Mouse (Mus musculus): ENCODE results near the gene Fam228a.
A peak's percentile ranks its signal among the peaks of the same experiment; 100 is the strongest.
"Not testable (repeated sequence)": the region's sequence is repeated elsewhere in the genome, so short reads cannot be mapped to it uniquely, and the experiment has no call there.

Gene Fam228a

DNA sequence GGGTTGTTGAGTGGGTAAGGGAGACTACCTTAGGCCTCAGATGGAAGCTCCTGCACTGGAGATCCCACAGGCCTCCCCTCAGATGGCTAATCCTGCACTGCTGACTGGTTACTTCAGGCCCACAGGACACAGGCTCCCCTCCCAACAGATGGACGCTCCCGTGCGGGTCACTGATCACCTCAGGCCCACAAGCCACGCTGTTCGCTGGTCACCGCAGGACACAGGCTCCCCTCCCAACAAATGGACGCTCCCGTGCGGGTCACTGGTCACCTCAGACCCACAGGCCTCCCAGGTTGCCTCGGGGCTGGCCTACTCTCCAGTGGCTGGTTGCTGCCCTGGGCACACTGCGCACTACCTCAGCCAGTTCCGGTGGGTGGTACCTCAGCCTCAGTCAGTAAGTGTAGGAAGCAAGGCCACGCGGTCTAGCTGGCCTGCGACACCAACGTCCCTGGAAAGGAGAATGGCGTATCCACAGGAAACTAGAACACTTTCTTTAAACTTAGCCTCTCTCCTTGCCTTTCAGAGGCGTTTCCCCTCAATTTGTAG is at the start of gene Fam228a:
Gene Fam228a, minus strand, starts transcription at position 400 of the 546 bp plus-strand sequence.
- DNase-seq = no peak

DNA sequence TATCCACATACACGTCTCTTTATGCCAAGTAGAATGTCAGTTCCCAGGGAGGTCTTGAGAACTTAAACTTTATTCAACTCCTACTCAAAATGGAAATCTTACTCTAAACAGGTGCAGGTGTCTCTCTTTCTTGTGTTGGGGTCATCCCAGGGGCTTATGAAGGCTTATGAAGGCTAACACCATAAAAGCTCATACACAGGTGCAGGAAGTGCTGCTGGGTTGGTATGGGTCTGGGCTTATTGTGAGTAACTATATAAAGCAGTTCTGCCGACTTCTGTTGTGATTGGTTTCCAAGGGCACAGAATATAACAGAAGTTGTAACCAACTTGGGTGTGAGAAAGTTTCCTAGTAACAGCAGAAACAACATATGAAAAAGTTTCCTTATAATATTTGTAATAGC is 46.2 kb upstream of the Fam228a start:
- no peak for DNase-seq

DNA sequence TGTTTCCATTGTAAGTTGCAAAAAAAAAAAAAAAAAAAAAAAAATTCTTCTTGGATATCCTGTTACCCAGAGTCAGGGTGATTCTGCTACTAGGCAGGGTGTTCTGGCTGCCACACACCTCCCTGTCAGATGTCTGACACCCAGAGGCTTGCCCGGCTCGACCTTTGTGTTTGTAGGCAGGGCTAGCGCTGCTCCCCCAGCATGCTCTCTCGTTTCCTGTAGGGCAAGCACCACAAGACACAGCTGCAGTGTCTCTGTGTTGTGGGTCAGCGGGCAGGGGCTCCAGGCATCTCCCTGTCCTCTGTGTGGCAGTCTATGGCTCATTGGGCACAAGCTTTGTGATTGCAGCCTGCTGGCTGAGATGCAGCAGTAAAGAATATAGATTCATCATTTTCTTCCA is 45.4 kb upstream of the Fam228a start:
- DNase-seq = no peak

DNA sequence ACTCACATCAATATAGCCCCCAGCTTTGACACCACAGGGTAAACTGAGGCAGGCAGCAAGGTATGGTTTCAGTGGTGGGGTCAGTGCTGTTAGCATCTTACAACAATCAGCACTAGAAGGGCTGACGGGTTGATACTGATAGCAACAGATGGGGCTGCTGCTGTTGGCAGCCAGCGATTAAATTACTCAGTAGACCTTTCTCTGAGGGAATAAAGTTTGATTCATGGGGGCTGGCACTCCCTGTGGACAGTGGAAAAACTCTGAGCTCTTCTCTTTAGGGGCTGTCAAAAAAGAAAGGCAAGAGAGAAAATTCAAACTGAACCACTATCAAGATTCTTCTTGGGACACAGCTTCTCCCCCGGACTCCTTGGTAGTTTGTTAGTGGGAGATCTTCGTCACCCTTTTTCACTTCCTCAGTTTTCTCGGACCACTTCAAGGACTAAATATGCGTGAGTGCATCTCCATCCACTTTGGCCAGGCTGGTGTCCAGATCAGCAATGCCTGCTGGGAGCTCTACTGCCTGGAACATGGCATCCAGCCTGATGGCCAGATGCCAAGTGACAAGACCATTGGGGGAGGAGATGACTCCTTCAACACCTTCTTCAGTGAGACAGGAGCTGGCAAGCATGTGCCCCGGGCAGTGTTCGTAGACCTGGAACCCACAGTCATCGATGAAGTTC is 43.6 kb upstream of the Fam228a start:
- DNase-seq = not testable (repeated sequence)

DNA sequence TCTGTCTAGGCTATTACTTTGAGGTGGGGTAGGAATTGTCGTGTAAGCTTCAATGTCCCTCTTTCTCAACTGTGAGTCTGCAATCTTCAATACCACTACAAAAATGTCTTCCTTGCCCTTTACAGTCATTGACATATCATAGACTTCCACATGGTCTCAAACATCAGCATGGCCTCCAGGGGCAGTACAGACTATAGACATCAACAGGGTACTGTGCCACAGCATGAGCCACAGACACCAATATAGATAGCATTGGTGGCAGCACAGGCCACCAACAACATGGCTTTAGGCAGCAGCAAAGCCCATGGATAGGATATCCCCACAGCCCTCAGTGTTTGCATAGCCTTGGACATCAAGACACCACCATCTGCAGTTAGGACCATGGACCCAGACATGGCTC is 43.0 kb upstream of the Fam228a start:
- no peak for DNase-seq

DNA sequence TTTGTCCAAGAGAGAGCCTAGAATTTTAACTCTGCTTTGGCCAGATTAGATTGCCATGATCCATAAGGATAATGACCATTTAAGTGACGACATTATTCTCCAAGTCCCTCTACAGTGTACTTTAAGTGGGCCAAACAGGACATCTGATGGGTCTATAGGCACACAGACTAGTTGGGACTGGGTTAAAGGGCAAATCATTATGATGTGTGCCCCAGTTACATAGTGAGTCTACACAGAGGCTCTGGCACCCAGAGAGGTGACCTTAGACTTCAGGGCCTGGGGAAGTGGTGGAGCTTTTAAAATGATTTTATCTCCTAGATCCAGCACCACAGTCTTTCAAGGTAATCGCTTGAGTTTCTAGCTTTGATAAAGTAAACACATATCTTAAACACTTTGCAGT is 42.0 kb upstream of the Fam228a start:
- DNase-seq = no peak

DNA sequence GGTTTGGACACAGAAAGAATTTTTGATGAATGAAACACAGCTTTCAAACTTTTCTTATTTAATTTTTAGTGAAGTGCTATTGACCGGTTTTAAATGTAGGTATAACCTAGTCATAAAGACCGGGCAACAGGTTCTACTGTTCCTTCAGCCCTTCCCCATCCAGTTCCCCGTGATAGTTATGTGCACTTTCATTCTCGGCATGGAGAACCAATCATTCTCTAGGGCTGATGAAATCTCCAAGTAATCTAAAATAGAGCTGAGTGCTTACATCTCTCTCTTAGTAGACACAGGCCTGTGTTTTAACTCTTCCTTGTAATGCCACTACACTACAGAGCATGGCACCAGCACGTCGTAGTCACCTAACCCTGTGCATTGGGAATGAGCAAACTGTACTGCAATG is 39.5 kb upstream of the Fam228a start:
- no peak for DNase-seq

DNA sequence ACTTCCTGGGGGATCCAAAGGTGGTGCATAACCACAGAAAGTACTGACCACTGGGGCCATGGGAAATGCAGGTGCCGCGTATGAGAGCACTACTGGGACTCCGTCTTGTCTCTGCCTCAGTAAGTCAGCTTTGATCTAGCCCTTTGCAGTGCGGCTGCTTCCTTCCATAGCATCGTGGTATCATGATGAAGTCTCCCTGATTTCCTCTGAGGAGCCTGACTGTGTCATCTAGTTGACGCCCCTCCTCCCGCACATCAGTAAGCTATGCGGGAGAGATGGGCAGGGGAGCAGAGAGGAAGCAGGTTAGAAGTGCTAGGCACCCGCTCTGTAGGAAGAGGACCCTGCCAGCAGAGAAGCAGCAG is 37.3 kb upstream of the Fam228a start:
- DNase-seq = no peak

DNA sequence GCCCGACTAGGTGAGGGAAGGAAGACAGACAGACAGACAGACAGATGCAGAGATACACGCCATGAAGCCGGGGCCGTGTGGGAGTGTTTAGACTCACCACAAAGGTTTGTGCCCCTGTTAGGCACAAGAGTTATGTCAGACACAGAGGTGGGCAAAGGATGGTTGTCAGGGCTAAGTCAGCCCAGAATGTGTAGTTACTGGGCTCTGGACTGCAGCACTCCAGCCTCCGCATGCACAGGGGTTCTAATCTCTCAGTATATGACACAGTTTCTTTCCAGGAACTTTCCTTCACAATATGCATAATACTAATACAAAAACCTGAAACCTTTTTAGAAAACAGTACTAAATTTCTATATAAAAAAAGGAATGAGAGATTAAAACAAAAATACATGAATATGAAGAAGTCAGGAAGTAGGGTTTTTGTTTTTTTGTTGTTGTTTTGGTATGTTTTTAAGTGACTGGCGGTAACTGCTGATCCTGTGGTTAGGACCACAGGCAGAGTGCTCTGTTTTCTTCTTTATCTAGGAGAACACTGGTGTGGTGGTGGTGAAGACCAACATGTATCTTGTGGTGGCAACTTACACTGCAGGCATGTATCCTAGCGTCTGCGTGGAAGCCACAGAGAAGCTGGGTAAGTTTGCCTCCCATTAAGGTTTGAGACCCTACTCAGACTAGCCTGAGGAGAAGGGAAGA is 36.8 kb upstream of the Fam228a start:
- DNase-seq = peak; percentile 10

DNA sequence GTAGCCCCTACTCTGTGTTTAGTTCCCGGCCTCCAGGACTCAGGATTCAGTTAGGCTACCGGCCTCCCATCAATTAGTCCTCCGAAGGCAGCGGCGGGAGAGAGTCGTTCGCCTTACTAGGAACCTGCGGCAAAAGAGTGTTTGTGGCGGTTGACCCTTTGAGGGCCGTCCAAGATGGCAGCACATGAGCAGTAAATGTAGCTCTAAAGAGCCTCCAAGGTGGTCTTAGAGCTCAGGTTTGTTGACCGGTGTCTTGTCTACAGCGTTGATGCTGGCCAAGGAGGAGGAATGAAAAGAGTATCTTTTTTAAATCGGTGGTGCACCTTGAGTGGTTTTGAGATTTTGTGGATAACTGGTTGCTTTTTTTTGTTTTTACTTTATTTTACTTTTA is 31.1 kb upstream of the Fam228a start:
- DNase-seq = no peak

DNA sequence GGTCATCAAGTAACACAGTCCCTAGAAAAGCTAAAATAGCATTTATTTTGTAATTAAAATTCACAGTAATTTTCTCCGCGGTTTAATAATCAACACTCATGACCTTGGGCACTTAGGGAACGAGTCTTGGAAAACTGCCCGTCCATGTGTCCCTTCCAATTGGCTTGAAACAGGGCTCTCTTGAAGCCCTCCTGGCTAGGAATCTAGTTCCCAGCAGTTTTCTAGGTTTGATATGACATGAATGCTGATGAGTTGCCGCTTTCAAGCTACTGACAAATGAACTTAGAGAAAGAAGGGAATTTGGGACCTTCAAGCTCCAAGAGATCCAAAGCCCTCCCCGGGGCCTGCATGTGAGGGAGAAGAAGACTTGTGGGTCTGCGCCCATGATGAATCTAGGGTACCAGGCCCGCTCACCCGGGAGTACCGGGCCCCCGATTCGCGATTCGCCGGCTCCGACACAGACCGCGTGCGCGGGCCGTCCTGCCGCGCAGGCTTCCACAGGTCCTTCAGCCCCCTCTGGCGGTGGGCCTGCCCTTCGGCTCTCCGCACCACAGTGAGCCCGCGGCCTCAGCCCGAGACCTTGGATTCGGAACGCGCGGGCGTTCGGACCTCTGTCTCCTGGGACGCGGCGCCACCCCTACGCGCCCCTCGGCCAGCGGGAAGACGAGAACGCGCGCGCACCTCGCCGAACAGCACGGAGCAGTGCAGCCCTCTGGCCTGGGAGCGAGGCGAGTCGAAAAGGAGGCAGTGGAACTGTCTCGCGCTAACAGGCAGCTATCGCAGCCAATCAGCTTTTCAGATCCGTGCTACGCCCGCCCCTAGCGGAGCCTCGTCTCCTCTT is 30.5 kb upstream of the Fam228a start, which contains the start of the genes Pfn4 and Fam228b:
Gene Pfn4, plus strand, starts transcription at position 531 of the 841 bp plus-strand sequence.
Gene Fam228b, minus strand, starts transcription at position 776 of the 841 bp plus-strand sequence.
- peak; percentile 93 for DNase-seq

DNA sequence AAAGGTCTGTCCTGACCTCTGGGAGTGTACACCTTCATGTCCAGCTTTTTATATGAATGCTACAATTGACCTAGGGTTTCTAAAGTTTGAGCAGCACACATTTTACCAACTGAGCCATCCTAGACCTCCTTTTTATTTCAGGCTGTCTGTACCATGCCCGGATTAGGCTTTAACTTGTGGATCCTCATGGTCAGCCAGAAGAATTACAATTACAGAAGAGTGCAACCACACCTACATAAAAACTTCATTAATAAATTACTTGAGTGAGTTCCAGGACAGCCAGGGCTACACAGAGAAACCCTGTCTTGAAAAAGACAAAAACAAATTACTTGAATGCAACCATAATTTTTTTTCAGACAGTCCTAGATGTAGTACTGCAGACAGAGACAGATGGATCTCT is 18.8 kb upstream of the Fam228a start:
- DNase-seq = no peak

DNA sequence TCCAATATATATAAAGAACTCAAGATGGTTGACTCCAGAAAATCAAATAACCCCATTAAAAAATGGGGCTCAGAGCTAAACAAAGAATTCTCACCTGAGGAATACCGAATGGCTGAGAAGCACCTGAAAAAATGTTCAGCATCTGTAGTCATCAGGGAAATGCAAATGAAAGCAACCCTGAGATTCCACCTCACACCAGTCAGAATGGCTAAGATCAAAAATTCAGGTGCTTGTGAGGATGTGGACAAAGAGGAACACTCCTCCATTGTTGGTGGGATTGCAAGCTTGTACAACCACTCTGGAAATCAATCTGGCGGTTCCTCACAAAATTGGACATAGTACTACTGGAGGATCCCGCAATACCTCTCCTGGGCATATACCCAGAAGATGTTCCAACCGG is 16.2 kb upstream of the Fam228a start:
- not testable (repeated sequence) for DNase-seq

DNA sequence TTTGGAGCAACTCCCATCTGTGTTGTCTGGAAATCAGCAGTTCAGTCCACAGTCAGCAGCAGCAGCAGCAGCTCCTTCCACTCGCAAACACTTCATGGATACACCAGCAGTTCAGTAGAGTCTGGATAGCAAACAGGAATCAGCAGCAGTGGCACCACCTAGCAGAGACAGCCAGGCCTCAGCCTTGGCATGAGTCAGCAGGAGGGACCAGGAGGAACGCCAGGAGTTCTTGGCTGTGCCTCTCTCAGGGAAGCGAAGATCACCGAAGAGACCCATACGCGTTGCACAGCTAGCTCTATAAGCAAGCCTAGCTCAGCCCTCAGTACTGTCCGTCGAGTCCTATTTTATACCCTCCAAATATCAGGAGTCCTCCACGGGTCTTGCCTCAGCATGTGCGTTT is 6.3 kb upstream of the Fam228a start:
- DNase-seq = no peak

DNA sequence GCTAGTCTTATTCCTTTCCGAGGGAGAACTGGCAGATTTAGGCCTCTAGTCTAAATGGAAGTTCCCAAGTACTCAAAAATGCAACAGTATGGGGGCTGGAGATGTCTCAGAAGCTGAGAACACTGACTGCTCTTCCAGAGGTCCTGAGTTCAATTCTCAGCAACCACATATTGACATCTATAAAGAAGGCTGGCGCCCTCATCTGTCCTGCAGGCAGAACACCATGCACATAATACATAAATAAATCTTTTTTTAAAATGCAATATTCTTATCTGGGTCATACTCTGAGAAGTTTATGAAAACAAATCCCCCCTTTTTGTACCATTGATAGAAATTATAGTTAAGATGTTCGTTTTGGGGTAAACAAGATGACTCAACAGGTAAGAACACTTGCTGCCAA is 4.0 kb upstream of the Fam228a start:
- DNase-seq = no peak

DNA sequence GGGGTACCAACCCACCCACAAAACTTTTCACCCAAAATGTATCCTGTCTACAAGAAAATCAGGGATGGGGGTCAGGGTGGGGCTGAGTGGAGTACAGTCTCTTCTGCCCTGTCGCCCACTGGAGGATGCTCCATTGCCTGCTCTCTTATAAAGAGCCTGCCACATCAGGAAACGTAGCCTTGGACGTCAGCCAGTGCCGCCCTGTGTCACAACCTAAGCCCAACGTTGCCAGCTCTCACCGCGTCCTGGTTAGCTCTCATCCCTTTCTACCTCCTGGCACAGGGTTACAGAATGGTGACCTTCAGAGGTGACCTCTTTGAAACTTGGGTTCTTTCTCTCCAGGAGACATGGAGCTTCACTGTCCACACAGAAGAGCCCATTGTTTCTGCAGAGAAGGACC is 2.6 kb upstream of the Fam228a start:
- DNase-seq = no peak

DNA sequence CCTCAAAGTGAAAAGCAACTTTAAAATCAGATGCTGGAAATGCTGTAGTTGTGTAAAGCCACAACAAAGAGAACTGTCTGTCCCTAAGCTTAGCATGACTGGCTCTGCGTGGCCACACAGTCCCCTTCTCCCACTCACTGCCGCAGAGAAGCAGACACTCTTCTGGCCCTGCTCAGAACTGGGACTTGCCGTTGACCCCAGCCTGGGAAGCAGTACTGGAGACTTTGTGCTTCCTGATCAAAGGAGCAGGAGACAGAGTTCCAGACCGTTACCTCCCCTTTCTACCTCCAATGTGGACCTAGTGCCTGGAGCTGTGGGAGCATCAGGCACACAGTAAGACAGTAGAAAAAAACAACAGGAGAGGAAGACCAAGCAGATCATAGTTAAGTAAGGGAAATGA is 5.9 kb downstream of the Fam228a start:
- DNase-seq = no peak

DNA sequence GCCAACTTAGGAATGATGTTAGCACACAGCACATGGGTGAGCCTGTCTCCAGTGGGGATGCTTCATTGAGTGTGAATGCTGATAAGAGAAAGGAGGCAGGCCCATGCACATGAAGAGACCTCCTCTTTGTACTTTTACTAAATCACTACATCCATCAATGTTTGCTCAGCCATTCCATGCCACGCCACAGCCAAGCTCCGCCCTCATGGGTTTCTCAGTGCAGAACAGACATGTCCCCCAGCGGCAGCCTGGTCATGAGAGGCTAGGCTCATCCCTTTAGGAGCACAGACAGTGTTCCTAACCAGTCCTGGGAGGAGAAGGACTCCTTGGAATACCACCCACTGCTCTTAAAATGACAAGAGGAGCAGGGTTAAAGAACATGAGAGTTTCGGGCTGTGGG is 6.6 kb downstream of the Fam228a start:
- no peak for DNase-seq

DNA sequence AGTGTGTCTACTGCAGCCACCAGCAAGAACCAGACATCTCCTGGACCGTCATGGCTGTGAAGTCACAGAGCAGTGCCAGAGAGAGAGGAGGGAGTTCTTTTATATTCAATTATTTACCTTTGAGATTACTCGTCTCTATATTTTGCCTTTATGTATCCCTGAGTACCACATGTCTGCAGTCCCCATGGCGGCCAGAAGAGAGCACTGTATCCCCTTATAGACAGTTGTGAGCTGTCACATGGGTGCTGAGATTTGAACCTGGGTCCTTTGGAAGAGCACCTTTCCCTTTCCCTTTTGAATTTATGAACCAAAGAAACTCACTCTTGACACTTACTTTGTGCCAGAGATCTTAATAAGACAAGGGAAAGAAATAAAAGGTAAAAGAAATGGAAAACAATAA is 9.1 kb downstream of the Fam228a start:
- DNase-seq = no peak

DNA sequence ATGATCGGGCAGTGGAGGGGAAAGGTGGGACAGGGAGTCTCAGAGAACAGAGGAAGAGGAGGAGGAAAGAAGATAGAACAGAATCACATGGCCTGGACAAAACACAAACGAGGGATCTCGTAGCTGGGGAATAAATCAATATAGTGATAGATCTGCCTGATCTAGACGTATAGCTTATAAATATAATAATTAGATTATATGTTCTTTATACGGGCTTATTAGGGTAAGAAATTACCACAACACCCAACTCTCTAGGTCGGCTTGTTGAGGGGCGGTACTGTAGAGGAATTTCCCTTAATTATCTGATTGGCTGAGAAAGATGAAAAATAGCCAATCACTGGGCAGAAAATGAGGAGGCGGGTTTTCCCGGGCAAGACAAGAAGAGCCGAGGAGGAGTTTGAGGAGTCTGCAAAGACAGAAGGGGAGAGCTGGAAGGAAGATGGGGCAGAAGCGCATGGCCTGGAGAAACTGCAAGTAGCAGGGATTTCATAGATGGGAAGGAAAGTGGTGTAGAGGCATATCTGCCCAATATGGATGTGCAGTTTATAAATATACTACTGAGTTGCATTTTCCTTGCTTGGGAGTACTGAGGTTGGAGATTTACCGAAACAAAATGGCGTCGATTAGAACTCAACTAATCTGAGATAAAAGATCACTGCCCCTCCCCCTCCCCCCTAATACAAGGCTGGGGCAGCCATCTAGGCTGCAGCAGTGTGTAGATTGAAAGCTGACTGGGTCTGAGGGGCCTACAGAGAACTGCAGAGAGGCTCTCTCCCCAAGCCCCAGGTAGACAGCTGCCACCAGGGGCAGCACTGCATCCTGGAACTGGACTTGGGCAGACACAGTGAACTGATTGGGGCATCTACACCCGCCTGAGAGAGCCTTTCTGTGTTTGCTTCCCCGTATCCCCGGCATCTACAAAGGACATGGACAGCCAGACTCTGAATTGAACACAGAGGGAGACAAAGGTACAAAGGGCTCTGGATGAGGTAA is 18.2 kb downstream of the Fam228a start:
- peak; percentile 72 for DNase-seq

DNA sequence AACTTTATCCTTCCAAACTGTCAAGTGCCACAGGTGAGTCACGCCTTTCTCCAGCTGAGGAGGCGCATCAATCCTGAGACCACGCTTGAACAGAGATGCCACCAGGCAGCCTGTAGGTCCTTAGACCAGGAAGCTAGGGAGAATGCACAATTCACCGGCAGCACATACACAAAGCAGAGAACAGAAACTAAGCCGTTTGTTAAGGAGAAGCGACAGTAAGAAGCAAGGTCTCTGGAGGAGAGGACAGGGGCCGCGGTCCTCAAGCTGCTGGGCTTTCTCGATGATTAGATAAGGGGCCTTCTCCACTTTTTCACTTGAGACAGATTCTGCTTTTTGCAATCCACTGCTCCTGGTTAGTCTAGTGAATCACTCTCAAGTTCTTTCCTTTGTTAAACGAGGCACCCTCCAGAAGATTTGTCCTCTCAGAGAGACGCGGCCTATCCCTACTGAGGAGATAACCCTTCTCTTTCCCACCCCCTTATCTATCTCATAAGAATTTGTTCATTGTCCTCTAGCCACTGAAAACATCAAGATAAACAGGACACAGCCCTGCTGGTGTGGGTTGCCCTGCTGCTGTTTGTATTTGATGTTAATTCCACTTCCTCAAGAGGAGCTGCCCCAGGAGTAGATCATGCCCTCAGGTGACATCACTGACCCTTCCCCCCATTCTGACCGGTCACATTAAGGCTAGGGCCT is 19.0 kb downstream of the Fam228a start:
- DNase-seq = peak; percentile 20

DNA sequence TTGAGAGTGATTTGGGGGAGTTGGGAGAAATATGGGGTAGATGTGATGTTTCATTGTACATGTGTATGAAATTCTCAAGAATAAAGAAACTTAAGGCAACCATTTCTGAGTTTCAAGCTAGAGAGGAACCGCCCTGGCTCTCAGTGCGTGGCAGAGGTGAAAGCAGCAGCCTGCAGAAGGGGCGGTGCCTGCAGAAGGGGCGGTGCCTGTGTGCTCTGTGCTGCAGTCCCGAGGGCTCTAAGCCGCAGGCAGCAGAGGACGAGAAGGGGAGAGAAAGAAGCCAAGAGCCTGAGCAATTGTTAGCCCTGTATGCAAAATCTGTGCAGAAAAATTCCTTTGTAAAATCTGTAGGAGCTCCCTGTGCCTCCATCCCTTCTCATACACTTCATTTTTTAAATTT is 20.8 kb downstream of the Fam228a start:
- peak; percentile 89 for DNase-seq

All from liver (tissue).